Mouse (Mus musculus): Measurements from ENCODE around the gene Prkch. TPM values are rescaled to one million over a fixed set of nuclear protein-coding genes. Genes with fewer than 3 reads are reported as not detected.

Gene Prkch
- polyA plus RNA-seq, 1 experiment: 0.02 TPM

DNA sequence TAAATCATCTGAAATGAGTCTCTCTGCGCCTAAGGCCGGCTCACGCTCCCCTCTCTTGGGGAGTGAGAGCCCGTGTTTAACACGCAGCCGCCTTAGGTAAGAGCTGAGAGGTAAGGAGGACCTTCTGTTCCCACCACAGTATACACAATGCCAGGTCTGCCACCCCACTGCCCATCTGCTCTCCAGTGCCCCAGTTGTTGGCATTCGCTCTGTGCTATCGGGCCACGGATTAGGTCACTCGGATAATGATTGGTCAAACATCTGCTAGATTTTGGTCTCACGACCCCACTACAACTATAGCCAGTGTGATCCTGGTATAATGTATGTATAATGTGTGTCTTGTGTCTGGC is 19.0 kb upstream of the Prkch start:
- Histone ChIP-seq H3K27me3 (ENCODE audit: control insufficient read depth, insufficient read depth, insufficient read length) (peaks cover 11% of the 10 kb centered on the region), H3K79me3 (ENCODE audit: low read depth) (no peaks in the 10 kb centered on the region), H3K79me2 (ENCODE audit: control insufficient read depth, insufficient read depth) (no peaks in the 10 kb centered on the region), H3K4me3 (ENCODE audit: insufficient read depth, poor library complexity, severe bottlenecking) (no peak overlapping the region), H3ac (ENCODE audit: control insufficient read depth, insufficient read length, low read depth) (no peak overlapping the region), H3K36me3 (ENCODE audit: control insufficient read depth, insufficient read depth) (no peaks in the 10 kb centered on the region)
- TF ChIP-seq CEBPB (IDR thresholded peaks at IDR 0.05; ENCODE audit: low read depth) (no peak), MAX (IDR thresholded peaks at IDR 0.05) (no peak), CTCF (IDR thresholded peaks at IDR 0.05; ENCODE audit: control insufficient read depth, insufficient read depth, insufficient read length) (no peak), MYOD1 (IDR thresholded peaks at IDR 0.05; ENCODE audit: control insufficient read depth, insufficient read length, low read depth) (no peak), FOSL1 (IDR thresholded peaks at IDR 0.05; ENCODE audit: insufficient read depth, low read length, poor library complexity, severe bottlenecking) (no peak), USF1 (IDR thresholded peaks at IDR 0.05; ENCODE audit: low read depth) (no peak), MYOG (IDR thresholded peaks at IDR 0.05; ENCODE audit: control insufficient read depth, extremely low read depth, insufficient read length) (no peak)

GRCm38 (mm10) chr12:73574632-73575031 is 10.0 kb upstream of the Prkch start:
- TF ChIP-seq CEBPB (IDR thresholded peaks at IDR 0.05; ENCODE audit: low read depth): no peak
- TF ChIP-seq MAX (IDR thresholded peaks at IDR 0.05): no peak
- no peak for TF ChIP-seq USF1 (IDR thresholded peaks at IDR 0.05; ENCODE audit: low read depth)
- TF ChIP-seq FOSL1 (IDR thresholded peaks at IDR 0.05; ENCODE audit: insufficient read depth, low read length, poor library complexity, severe bottlenecking): no peak
- TF ChIP-seq MYOD1 (IDR thresholded peaks at IDR 0.05; ENCODE audit: control insufficient read depth, insufficient read length, low read depth): no peak
- no peak overlapping the region for H3K4me3 ChIP-seq (ENCODE audit: insufficient read depth, poor library complexity, severe bottlenecking)
- H3ac ChIP-seq (ENCODE audit: control insufficient read depth, insufficient read length, low read depth): no peak overlapping the region
- no peaks in the 10 kb centered on the region for H3K79me2 ChIP-seq (ENCODE audit: control insufficient read depth, insufficient read depth)
- H3K27me3 ChIP-seq (ENCODE audit: control insufficient read depth, insufficient read depth, insufficient read length): peaks cover 26% of the 10 kb centered on the region
- no peaks in the 10 kb centered on the region for H3K79me3 ChIP-seq (ENCODE audit: low read depth)
- no peaks in the 10 kb centered on the region for H3K36me3 ChIP-seq (ENCODE audit: control insufficient read depth, insufficient read depth)

- no peaks in the 10 kb centered on the region for H3K79me2 ChIP-seq (ENCODE audit: control insufficient read depth, insufficient read depth)
- H3ac ChIP-seq (ENCODE audit: control insufficient read depth, insufficient read length, low read depth): no peak overlapping the region
- no peaks in the 10 kb centered on the region for H3K79me3 ChIP-seq (ENCODE audit: low read depth)
- H3K36me3 ChIP-seq (ENCODE audit: control insufficient read depth, insufficient read depth): no peaks in the 10 kb centered on the region
- H3K27me3 ChIP-seq (ENCODE audit: control insufficient read depth, insufficient read depth, insufficient read length): peaks cover 43% of the 10 kb centered on the region
- TF ChIP-seq MAX (IDR thresholded peaks at IDR 0.05) (no peak), CEBPB (IDR thresholded peaks at IDR 0.05; ENCODE audit: low read depth) (no peak)
- H3K4me3 ChIP-seq (ENCODE audit: insufficient read depth, poor library complexity, severe bottlenecking): no peak overlapping the region
These were observed 6.5 kb upstream of the Prkch start for GRCm38 (mm10) chr12:73578141-73578540.

- TF ChIP-seq MYOD1 (IDR thresholded peaks at IDR 0.05; ENCODE audit: control insufficient read depth, insufficient read length, low read depth): no peak
- TF ChIP-seq USF1 (IDR thresholded peaks at IDR 0.05; ENCODE audit: low read depth): no peak
- no peak for TF ChIP-seq MYOG (IDR thresholded peaks at IDR 0.05; ENCODE audit: control insufficient read depth, extremely low read depth, insufficient read length)
- no peak for TF ChIP-seq FOSL1 (IDR thresholded peaks at IDR 0.05; ENCODE audit: insufficient read depth, low read length, poor library complexity, severe bottlenecking)
- no peak for TF ChIP-seq CTCF (IDR thresholded peaks at IDR 0.05; ENCODE audit: control insufficient read depth, insufficient read depth, insufficient read length)
- TF ChIP-seq MAX (IDR thresholded peaks at IDR 0.05): no peak
- no peak for TF ChIP-seq CEBPB (IDR thresholded peaks at IDR 0.05; ENCODE audit: low read depth)
- Histone ChIP-seq H3ac (ENCODE audit: control insufficient read depth, insufficient read length, low read depth) (no peak overlapping the region), H3K36me3 (ENCODE audit: control insufficient read depth, insufficient read depth) (no peaks in the 10 kb centered on the region), H3K27me3 (ENCODE audit: control insufficient read depth, insufficient read depth, insufficient read length) (peaks cover 59% of the 10 kb centered on the region), H3K4me3 (ENCODE audit: insufficient read depth, poor library complexity, severe bottlenecking) (no peak overlapping the region), H3K79me3 (ENCODE audit: low read depth) (no peaks in the 10 kb centered on the region), H3K79me2 (ENCODE audit: control insufficient read depth, insufficient read depth) (no peaks in the 10 kb centered on the region)
These were observed 3.8 kb upstream of the Prkch start for GRCm38 (mm10) chr12:73580811-73581210.

DNA sequence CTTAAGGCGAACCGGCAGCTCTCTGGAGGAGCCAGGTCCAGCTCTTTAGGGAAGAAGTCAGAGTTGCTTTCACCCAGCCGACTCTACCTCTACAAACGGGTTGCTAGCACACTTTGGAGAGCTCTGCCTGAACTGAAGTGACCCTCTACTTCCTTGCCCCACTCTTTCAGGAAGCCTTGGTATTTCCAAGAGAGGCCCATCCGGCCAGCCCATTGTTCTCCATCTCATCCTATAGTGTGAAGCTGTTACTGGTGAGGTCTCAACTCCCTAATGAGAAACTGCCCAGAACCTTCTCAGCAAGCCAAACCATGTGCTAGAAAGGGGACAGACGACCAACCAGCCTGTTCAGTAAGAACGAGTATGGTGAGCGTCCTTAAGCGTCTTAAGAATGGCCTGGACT is 1.3 kb upstream of the Prkch start:
- Histone ChIP-seq H3K27me3 (ENCODE audit: control insufficient read depth, insufficient read depth, insufficient read length) (peaks cover 63% of the 10 kb centered on the region), H3ac (ENCODE audit: control insufficient read depth, insufficient read length, low read depth) (no peak overlapping the region), H3K4me3 (ENCODE audit: insufficient read depth, poor library complexity, severe bottlenecking) (no peak overlapping the region), H3K36me3 (ENCODE audit: control insufficient read depth, insufficient read depth) (no peaks in the 10 kb centered on the region), H3K79me2 (ENCODE audit: control insufficient read depth, insufficient read depth) (no peaks in the 10 kb centered on the region), H3K79me3 (ENCODE audit: low read depth) (no peaks in the 10 kb centered on the region)
- no peak for TF ChIP-seq CTCF (IDR thresholded peaks at IDR 0.05; ENCODE audit: control insufficient read depth, insufficient read depth, insufficient read length)
- TF ChIP-seq CEBPB (IDR thresholded peaks at IDR 0.05; ENCODE audit: low read depth): no peak
- TF ChIP-seq MAX (IDR thresholded peaks at IDR 0.05): no peak
- no peak for TF ChIP-seq MYOD1 (IDR thresholded peaks at IDR 0.05; ENCODE audit: control insufficient read depth, insufficient read length, low read depth)
- TF ChIP-seq MYOG (IDR thresholded peaks at IDR 0.05; ENCODE audit: control insufficient read depth, extremely low read depth, insufficient read length): no peak
- no peak for TF ChIP-seq FOSL1 (IDR thresholded peaks at IDR 0.05; ENCODE audit: insufficient read depth, low read length, poor library complexity, severe bottlenecking)

DNA sequence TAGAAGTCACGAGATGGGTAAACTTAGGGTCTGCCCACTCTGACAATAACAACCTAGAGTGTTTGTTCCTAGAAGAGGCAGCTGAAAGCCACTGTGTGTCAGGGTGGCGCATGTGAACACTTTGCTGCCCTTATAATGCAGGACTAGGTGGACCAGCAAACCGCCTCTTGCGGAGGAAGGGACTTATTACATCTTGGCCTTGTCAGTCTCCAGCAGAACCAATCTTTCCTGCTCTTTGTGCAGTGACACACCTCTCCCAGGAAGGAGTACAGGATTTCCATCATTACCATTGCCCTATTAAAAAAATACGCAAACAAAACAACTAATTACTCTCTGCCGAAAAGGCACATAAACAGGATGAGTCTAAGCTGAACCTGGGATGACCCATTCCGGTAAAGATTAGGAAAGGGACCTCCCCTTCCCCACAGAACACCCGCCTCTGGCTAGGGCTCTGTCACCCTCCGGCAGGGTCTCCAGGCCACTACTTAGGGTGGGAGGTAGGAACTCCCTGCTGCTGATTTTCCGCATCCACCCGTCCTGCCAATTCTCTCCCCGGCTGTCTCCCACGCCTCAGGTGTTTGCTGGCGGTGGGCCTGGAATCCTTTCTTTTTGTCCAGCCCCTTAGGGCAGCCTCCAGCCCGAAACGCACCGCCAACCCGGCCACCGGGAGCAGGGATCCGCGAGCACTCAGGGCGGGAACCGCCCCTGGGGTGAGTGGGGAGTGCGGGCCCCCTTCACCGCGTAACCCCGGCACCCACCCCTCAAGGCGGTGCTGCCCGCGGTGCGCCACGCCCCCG is 585 bp upstream of the Prkch start:
- Histone ChIP-seq H3K27me3 (ENCODE audit: control insufficient read depth, insufficient read depth, insufficient read length) (peaks cover 60% of the 10 kb centered on the region), H3K36me3 (ENCODE audit: control insufficient read depth, insufficient read depth) (no peaks in the 10 kb centered on the region), H3K79me2 (ENCODE audit: control insufficient read depth, insufficient read depth) (no peaks in the 10 kb centered on the region), H3K4me3 (ENCODE audit: insufficient read depth, poor library complexity, severe bottlenecking) (no peak overlapping the region), H3ac (ENCODE audit: control insufficient read depth, insufficient read length, low read depth) (no peak overlapping the region), H3K79me3 (ENCODE audit: low read depth) (no peaks in the 10 kb centered on the region)
- no peak for TF ChIP-seq MYOG (IDR thresholded peaks at IDR 0.05; ENCODE audit: control insufficient read depth, extremely low read depth, insufficient read length)
- no peak for TF ChIP-seq USF1 (IDR thresholded peaks at IDR 0.05; ENCODE audit: low read depth)
- TF ChIP-seq CEBPB (IDR thresholded peaks at IDR 0.05; ENCODE audit: low read depth): no peak
- TF ChIP-seq CTCF (IDR thresholded peaks at IDR 0.05; ENCODE audit: control insufficient read depth, insufficient read depth, insufficient read length): no peak
- no peak for TF ChIP-seq MAX (IDR thresholded peaks at IDR 0.05)
- TF ChIP-seq MYOD1 (IDR thresholded peaks at IDR 0.05; ENCODE audit: control insufficient read depth, insufficient read length, low read depth): no peak
- TF ChIP-seq FOSL1 (IDR thresholded peaks at IDR 0.05; ENCODE audit: insufficient read depth, low read length, poor library complexity, severe bottlenecking): no peak
